Mouse (Mus musculus): ENCODE data around the gene Birc3. TPM values are rescaled to one million over a fixed set of nuclear protein-coding genes. Genes with fewer than 3 reads are reported as not detected.
"Not testable (repeated sequence)": the region's sequence is repeated elsewhere in the genome, so short reads cannot be mapped to it uniquely, and the experiment has no call there.

Birc3 gene
- polyA plus RNA-seq, 1 experiment from 2014 or later: 8.6 TPM

DNA sequence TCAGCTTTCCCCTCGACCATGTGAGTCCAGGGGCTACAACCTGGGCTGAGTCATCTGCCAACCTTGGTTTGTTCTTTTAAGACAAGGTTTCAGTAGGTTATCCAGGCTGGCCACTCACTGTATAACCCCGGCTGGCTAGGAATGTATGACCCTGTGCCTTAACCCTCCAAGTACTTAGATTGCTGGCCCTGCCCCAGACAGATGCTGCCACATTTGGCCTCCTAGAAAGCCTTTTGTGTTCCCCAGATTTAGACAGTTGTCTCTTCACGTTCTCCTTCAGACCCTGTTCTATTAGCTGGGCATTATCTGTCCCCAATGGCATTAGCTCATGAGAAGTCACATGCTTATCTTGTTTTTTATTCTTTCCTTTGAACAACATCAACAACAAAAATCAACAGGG lies 17.1 kb downstream of the Birc3 start:
- no peak overlapping the region for H3K27ac ChIP-seq (replicated peaks; ENCODE audit: low read depth, low read length)
- H3K4me2 ChIP-seq (ENCODE audit: low read depth, low read length): no peak overlapping the region
- no peak for DNase-seq (ENCODE audit: low spot score)
- no peaks in the 10 kb centered on the region for H3K9me3 ChIP-seq (replicated peaks; ENCODE audit: control insufficient read depth, low read length)
- no peak for ATAC-seq (replicated peaks; ENCODE audit: insufficient number of reproducible peaks, low FRiP score, low TSS enrichment, low read depth)
- H3K4me3 ChIP-seq (ENCODE audit: low read depth, low read length): no peak overlapping the region
- no peak overlapping the region for H3K9ac ChIP-seq (replicated peaks; ENCODE audit: low read length)
- H3K27me3 ChIP-seq (ENCODE audit: control insufficient read depth, insufficient read depth, low read length): no peaks in the 10 kb centered on the region
- WGBS: 59% methylated on average over 3 of the region's 3 CpGs
- no peaks in the 10 kb centered on the region for H3K4me1 ChIP-seq (ENCODE audit: control insufficient read depth, insufficient read depth, low read length)
- no peaks in the 10 kb centered on the region for H3K36me3 ChIP-seq (replicated peaks; ENCODE audit: control insufficient read depth, insufficient read depth, low read depth, low read length)

DNA sequence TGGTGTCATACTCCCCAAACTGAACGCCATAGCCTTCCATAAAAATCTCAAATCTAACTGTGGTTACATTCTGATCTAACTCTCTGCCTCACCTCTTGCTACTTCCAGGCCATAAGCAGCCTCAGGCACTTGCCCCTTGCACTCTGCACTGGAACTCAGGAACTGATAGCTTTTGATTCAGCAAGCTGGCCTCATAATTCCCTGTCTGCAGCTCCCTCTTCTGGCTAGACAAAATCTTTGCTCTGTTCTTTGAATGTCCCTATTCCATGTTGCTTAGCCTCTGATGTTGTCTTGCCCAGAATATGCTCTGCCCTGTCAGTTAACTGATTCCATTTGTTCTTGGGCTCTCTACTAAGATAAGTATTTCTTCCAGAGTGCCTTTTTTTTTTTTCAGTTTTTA lies 17.6 kb downstream of the Birc3 start:
- ATAC-seq (replicated peaks; ENCODE audit: insufficient number of reproducible peaks, low FRiP score, low TSS enrichment, low read depth): no peak
- no peak overlapping the region for H3K4me3 ChIP-seq (ENCODE audit: low read depth, low read length)
- H3K4me1 ChIP-seq (ENCODE audit: control insufficient read depth, insufficient read depth, low read length): no peaks in the 10 kb centered on the region
- no peaks in the 10 kb centered on the region for H3K36me3 ChIP-seq (replicated peaks; ENCODE audit: control insufficient read depth, insufficient read depth, low read depth, low read length)
- H3K27ac ChIP-seq (replicated peaks; ENCODE audit: low read depth, low read length): no peak overlapping the region
- no peaks in the 10 kb centered on the region for H3K9me3 ChIP-seq (replicated peaks; ENCODE audit: control insufficient read depth, low read length)
- peak; percentile 70 for DNase-seq (ENCODE audit: low spot score)
- H3K4me2 ChIP-seq (ENCODE audit: low read depth, low read length): no peak overlapping the region
- WGBS: 30% methylated on average over 1 of the region's 1 CpGs
- H3K27me3 ChIP-seq (ENCODE audit: control insufficient read depth, insufficient read depth, low read length): no peaks in the 10 kb centered on the region
- no peak overlapping the region for H3K9ac ChIP-seq (replicated peaks; ENCODE audit: low read length)

- 76% methylated on average over 14 of the region's 14 CpGs for WGBS
- ATAC-seq (replicated peaks; ENCODE audit: insufficient number of reproducible peaks, low FRiP score, low TSS enrichment, low read depth); H3K36me3 ChIP-seq (replicated peaks; ENCODE audit: control insufficient read depth, insufficient read depth, low read depth, low read length); H3K4me2 ChIP-seq (ENCODE audit: low read depth, low read length); H3K27ac ChIP-seq (replicated peaks; ENCODE audit: low read depth, low read length); DNase-seq (ENCODE audit: low spot score); H3K4me1 ChIP-seq (ENCODE audit: control insufficient read depth, insufficient read depth, low read length); H3K9me3 ChIP-seq (replicated peaks; ENCODE audit: control insufficient read depth, low read length); H3K9ac ChIP-seq (replicated peaks; ENCODE audit: low read length); H3K4me3 ChIP-seq (ENCODE audit: low read depth, low read length); H3K27me3 ChIP-seq (ENCODE audit: control insufficient read depth, insufficient read depth, low read length): not testable (repeated sequence)
Measured at GRCm38 (mm10) chr9:7854196-7854595, 18.8 kb downstream of the Birc3 start.

GRCm38 (mm10) chr9:7852346-7853230 lies 20.4 kb downstream of the Birc3 start:
- no peak for ATAC-seq (replicated peaks; ENCODE audit: insufficient number of reproducible peaks, low FRiP score, low TSS enrichment, low read depth)
- Histone ChIP-seq H3K4me2 (ENCODE audit: low read depth, low read length) (no peak overlapping the region), H3K9ac (replicated peaks; ENCODE audit: low read length) (no peak overlapping the region), H3K9me3 (replicated peaks; ENCODE audit: control insufficient read depth, low read length) (no peaks in the 10 kb centered on the region), H3K4me1 (ENCODE audit: control insufficient read depth, insufficient read depth, low read length) (no peaks in the 10 kb centered on the region), H3K4me3 (ENCODE audit: low read depth, low read length) (no peak overlapping the region), H3K27me3 (ENCODE audit: control insufficient read depth, insufficient read depth, low read length) (no peaks in the 10 kb centered on the region), H3K27ac (replicated peaks; ENCODE audit: low read depth, low read length) (no peak overlapping the region), H3K36me3 (replicated peaks; ENCODE audit: control insufficient read depth, insufficient read depth, low read depth, low read length) (no peaks in the 10 kb centered on the region)
- no peak for DNase-seq (ENCODE audit: low spot score)
- WGBS: 90% methylated on average over 4 of the region's 4 CpGs

DNA sequence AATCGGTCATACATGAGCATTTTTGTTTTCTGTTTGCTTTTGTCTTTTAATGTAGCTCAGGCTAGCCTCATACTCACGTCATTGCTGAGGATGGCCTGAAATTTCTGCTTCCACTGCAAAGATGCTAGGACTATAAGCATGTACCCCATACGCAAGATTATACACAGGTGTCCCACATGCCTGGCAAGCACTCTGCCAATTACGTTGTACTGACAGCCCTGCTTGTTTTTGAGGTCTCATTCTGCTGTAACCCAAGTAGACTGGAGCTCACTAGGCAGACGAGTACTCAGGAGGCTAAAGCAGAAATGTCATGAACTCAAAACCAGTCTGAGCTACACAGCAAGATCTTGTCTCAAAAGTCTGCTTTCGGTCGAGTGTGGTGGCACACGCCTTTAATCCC lies 21.1 kb downstream of the Birc3 start:
- no peak overlapping the region for H3K27ac ChIP-seq (replicated peaks; ENCODE audit: low read depth, low read length)
- H3K4me2 ChIP-seq (ENCODE audit: low read depth, low read length): no peak overlapping the region
- no peaks in the 10 kb centered on the region for H3K36me3 ChIP-seq (replicated peaks; ENCODE audit: control insufficient read depth, insufficient read depth, low read depth, low read length)
- 85% methylated on average over 8 of the region's 8 CpGs for WGBS
- ATAC-seq (replicated peaks; ENCODE audit: insufficient number of reproducible peaks, low FRiP score, low TSS enrichment, low read depth): no peak
- no peaks in the 10 kb centered on the region for H3K4me1 ChIP-seq (ENCODE audit: control insufficient read depth, insufficient read depth, low read length)
- no peak overlapping the region for H3K9ac ChIP-seq (replicated peaks; ENCODE audit: low read length)
- no peaks in the 10 kb centered on the region for H3K27me3 ChIP-seq (ENCODE audit: control insufficient read depth, insufficient read depth, low read length)
- H3K4me3 ChIP-seq (ENCODE audit: low read depth, low read length): no peak overlapping the region
- DNase-seq (ENCODE audit: low spot score): no peak
- no peaks in the 10 kb centered on the region for H3K9me3 ChIP-seq (replicated peaks; ENCODE audit: control insufficient read depth, low read length)

- no peak overlapping the region for H3K4me3 ChIP-seq (ENCODE audit: low read depth, low read length)
- no peak for ATAC-seq (replicated peaks; ENCODE audit: insufficient number of reproducible peaks, low FRiP score, low TSS enrichment, low read depth)
- 93% methylated on average over 18 of the region's 18 CpGs for WGBS
Measured at GRCm38 (mm10) chr9:7848191-7848590, 24.8 kb downstream of the Birc3 start.

DNA sequence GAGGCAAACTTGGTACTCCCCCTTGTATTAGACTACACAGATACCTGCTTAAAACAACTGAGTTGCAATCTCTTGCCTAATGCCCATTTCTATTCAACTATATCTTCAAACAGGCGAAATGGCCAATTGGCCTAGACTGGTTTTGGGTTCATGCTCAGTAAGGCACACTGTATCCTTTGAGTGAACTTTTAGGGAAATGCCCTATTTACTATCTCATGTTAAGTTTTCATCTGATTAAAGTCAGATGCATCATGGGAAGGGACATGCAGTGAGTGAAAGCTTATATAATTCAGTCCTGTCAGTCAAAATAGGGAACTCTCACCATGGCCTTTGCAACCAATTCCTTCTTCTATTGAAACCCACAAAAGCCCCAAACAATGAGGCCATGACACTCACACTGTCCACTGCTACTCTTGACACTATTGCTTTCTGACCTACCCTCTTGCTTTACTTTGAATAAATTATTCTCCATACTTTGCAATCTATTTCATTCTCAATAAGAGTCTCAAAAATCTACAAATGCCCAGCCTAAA lies 26.3 kb downstream of the Birc3 start:
- Histone ChIP-seq H3K9me3 (replicated peaks; ENCODE audit: control insufficient read depth, low read length) (no peaks in the 10 kb centered on the region), H3K4me2 (ENCODE audit: low read depth, low read length) (no peak overlapping the region), H3K4me1 (ENCODE audit: control insufficient read depth, insufficient read depth, low read length) (no peaks in the 10 kb centered on the region), H3K36me3 (replicated peaks; ENCODE audit: control insufficient read depth, insufficient read depth, low read depth, low read length) (no peaks in the 10 kb centered on the region), H3K4me3 (ENCODE audit: low read depth, low read length) (no peak overlapping the region), H3K27me3 (ENCODE audit: control insufficient read depth, insufficient read depth, low read length) (no peaks in the 10 kb centered on the region), H3K9ac (replicated peaks; ENCODE audit: low read length) (no peak overlapping the region), H3K27ac (replicated peaks; ENCODE audit: low read depth, low read length) (no peak overlapping the region)
- DNase-seq (ENCODE audit: low spot score): no peak
- no peak for ATAC-seq (replicated peaks; ENCODE audit: insufficient number of reproducible peaks, low FRiP score, low TSS enrichment, low read depth)
- WGBS: 89% methylated on average over 1 of the region's 1 CpGs

More at GRCm38 (mm10) chr9:7848191-7848590, 24.8 kb downstream of the Birc3 start:
- Histone ChIP-seq H3K9ac (replicated peaks; ENCODE audit: low read length) (no peak overlapping the region), H3K4me2 (ENCODE audit: low read depth, low read length) (no peak overlapping the region), H3K27me3 (ENCODE audit: control insufficient read depth, insufficient read depth, low read length) (no peaks in the 10 kb centered on the region), H3K27ac (replicated peaks; ENCODE audit: low read depth, low read length) (no peak overlapping the region), H3K9me3 (replicated peaks; ENCODE audit: control insufficient read depth, low read length) (no peaks in the 10 kb centered on the region), H3K36me3 (replicated peaks; ENCODE audit: control insufficient read depth, insufficient read depth, low read depth, low read length) (no peaks in the 10 kb centered on the region), H3K4me1 (ENCODE audit: control insufficient read depth, insufficient read depth, low read length) (no peaks in the 10 kb centered on the region)
- no peak for DNase-seq (ENCODE audit: low spot score)

DNA sequence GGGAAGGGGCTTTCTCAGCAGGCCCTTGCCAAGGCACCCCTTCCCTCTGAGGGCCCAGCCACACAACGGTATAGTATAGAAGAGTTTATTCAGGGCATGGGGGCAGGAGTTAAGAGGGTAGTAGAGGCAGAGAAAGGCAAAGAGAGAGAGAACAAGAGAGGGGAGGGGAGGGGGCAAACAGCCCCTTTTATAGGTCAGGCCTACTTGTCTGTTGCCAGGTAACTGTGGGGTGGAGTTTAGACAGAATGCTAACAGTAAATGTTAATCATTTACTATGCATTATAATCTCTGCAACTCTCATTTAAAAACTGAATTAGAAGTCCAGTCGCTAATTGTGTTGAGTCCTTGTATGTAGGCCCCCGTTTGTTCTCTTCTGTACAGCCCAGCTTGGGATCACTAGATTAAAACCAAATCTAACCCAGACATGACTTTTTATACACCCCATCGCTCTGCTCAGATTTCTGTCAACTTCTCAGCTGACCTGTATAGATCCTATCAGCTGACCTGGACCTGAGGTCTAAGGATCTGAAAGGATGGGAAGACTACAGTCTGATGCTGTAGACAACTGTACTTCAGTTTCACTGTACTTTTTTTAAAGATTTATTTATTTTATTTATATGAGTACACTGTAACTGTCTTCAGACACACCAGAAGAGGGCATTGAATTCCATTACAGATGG lies 27.6 kb downstream of the Birc3 start:
- H3K27me3 ChIP-seq (ENCODE audit: control insufficient read depth, insufficient read depth, low read length): no peaks in the 10 kb centered on the region
- H3K9me3 ChIP-seq (replicated peaks; ENCODE audit: control insufficient read depth, low read length): no peaks in the 10 kb centered on the region
- 81% methylated on average over 4 of the region's 4 CpGs for WGBS
- no peak overlapping the region for H3K4me3 ChIP-seq (ENCODE audit: low read depth, low read length)
- no peak for ATAC-seq (replicated peaks; ENCODE audit: insufficient number of reproducible peaks, low FRiP score, low TSS enrichment, low read depth)
- DNase-seq (ENCODE audit: low spot score): no peak
- H3K9ac ChIP-seq (replicated peaks; ENCODE audit: low read length): no peak overlapping the region
- no peaks in the 10 kb centered on the region for H3K36me3 ChIP-seq (replicated peaks; ENCODE audit: control insufficient read depth, insufficient read depth, low read depth, low read length)
- H3K4me1 ChIP-seq (ENCODE audit: control insufficient read depth, insufficient read depth, low read length): no peaks in the 10 kb centered on the region
- H3K27ac ChIP-seq (replicated peaks; ENCODE audit: low read depth, low read length): no peak overlapping the region
- no peak overlapping the region for H3K4me2 ChIP-seq (ENCODE audit: low read depth, low read length)
